Mouse (Mus musculus): ENCODE measurements at regions not wholly inside any gene's neighbourhood (a gene's known extent, or its start where the extent isn't known, plus 50 kb on each side); places are given as distances from the start of the nearest gene placed in this dataset.
"Not testable (repeated sequence)": the region's sequence is repeated elsewhere in the genome, so short reads cannot be mapped to it uniquely, and the experiment has no call there.

DNA sequence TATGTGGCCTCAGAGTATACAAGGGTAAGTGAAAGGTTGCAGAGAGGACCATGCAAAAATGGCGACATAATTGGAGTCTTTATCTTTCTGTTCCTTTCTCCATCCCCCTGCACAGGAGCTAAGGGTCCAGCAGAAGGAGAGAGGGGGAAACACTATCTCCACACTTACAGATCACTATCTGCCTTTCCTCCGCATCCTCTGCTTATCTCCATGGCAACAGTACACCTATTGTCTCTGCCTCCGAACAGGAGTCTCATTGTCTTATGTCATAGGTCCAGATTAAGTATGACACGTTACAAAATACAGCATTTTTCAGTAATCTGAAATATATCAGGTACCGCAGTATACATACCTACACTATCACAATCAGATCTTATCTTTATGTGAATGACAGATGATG, 537.9 kb upstream of the BB014433 start:
- WGBS = 58% methylated on average over 5 of the region's 5 CpGs
- no peak overlapping the region for H3K27ac ChIP-seq (ENCODE audit: poor library complexity, severe bottlenecking)
- no peak for ATAC-seq (ENCODE audit: insufficient number of reproducible peaks, low FRiP score)

GRCm38 (mm10) chr8:15570091-15570490, 524.2 kb upstream of the BB014433 start:
- H3K4me1 ChIP-seq (replicated peaks) = no peaks in the 10 kb centered on the region
- WGBS = 82% methylated on average over 5 of the region's 5 CpGs
- ATAC-seq (ENCODE audit: insufficient number of reproducible peaks, low FRiP score) = no peak
- no peak overlapping the region for H3K4me2 ChIP-seq
- no peaks in the 10 kb centered on the region for H3K27me3 ChIP-seq (replicated peaks)
- H3K9ac ChIP-seq = no peak overlapping the region
- H3K36me3 ChIP-seq = no peaks in the 10 kb centered on the region
- no peaks in the 10 kb centered on the region for H3K9me3 ChIP-seq (replicated peaks)
- H3K4me3 ChIP-seq = no peak overlapping the region
- H3K27ac ChIP-seq (ENCODE audit: poor library complexity, severe bottlenecking) = no peak overlapping the region

More for the DNA sequence above, 537.9 kb upstream of the BB014433 start:
- Histone ChIP-seq H3K9me3 (replicated peaks) (no peaks in the 10 kb centered on the region), H3K36me3 (no peaks in the 10 kb centered on the region), H3K27me3 (replicated peaks) (no peaks in the 10 kb centered on the region), H3K4me1 (replicated peaks) (no peaks in the 10 kb centered on the region), H3K4me3 (no peak overlapping the region), H3K4me2 (no peak overlapping the region), H3K9ac (no peak overlapping the region)

- Histone ChIP-seq H3K27ac (ENCODE audit: poor library complexity, severe bottlenecking) (no peak overlapping the region), H3K9me3 (replicated peaks) (no peaks in the 10 kb centered on the region), H3K4me3 (no peak overlapping the region), H3K9ac (no peak overlapping the region), H3K27me3 (replicated peaks) (no peaks in the 10 kb centered on the region), H3K4me2 (no peak overlapping the region), H3K36me3 (no peaks in the 10 kb centered on the region), H3K4me1 (replicated peaks) (no peaks in the 10 kb centered on the region)
- 80% methylated on average over 2 of the region's 2 CpGs for WGBS
- ATAC-seq (ENCODE audit: insufficient number of reproducible peaks, low FRiP score) = no peak
Observed at GRCm38 (mm10) chr8:15567742-15568141, 521.9 kb upstream of the BB014433 start.

- H3K36me3 ChIP-seq = no peaks in the 10 kb centered on the region
- WGBS = 83% methylated on average over 39 of the region's 39 CpGs
- H3K27ac ChIP-seq (ENCODE audit: poor library complexity, severe bottlenecking) = no peak overlapping the region
- H3K9me3 ChIP-seq (replicated peaks) = no peaks in the 10 kb centered on the region
- no peak overlapping the region for H3K4me2 ChIP-seq
- no peak overlapping the region for H3K4me3 ChIP-seq
- ATAC-seq (ENCODE audit: insufficient number of reproducible peaks, low FRiP score) = no peak
- H3K9ac ChIP-seq = no peak overlapping the region
- H3K4me1 ChIP-seq (replicated peaks) = no peaks in the 10 kb centered on the region
- H3K27me3 ChIP-seq (replicated peaks) = no peaks in the 10 kb centered on the region
Observed at GRCm38 (mm10) chr8:15562310-15563296, 516.7 kb upstream of the BB014433 start.

DNA sequence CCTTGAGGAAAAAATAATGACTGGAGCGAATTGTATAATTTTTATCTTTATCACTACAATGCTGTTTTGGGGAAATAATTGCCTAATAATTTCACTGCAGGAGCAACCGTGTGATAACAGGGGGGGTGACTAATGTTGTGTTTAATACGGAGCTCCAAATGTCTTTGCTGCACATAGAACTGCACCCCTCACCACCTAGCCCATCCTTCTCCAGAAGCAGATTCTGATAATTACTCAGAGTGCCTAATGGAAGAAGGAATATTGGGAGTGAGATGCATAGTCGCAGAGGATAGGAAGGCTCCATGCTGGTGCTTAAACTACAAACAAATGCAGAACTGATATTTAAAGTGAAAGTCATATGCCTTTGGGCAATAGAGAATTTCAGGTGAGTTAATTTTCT, 486.1 kb upstream of the BB014433 start:
- no peaks in the 10 kb centered on the region for H3K4me1 ChIP-seq (replicated peaks)
- no peaks in the 10 kb centered on the region for H3K36me3 ChIP-seq
- no peak overlapping the region for H3K27ac ChIP-seq (ENCODE audit: poor library complexity, severe bottlenecking)
- WGBS = 81% methylated on average over 4 of the region's 4 CpGs
- no peak overlapping the region for H3K4me3 ChIP-seq
- no peaks in the 10 kb centered on the region for H3K9me3 ChIP-seq (replicated peaks)
- H3K27me3 ChIP-seq (replicated peaks) = no peaks in the 10 kb centered on the region
- H3K4me2 ChIP-seq = no peak overlapping the region
- no peak overlapping the region for H3K9ac ChIP-seq
- ATAC-seq (ENCODE audit: insufficient number of reproducible peaks, low FRiP score) = no peak

DNA sequence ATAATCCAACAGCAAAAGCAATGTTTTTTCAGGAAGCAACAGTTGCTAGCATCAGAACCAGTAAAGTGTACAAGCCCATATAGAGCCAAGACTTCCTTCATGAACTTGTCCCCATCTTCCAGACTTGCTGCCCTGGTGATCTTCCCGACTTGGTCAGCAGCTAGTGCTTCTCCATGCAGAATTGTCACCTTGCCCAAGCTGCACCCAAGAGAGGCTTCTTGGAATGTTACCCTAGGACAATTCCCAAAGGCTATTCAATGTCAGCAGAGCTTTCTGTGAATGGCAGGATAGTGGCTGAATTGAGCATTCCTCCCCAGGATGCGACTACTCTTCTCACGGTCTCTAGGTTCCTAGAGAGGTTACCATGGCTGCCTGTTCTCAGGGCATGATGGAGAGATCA, 479.6 kb upstream of the BB014433 start:
- H3K9me3 ChIP-seq (replicated peaks) = no peaks in the 10 kb centered on the region
- H3K27ac ChIP-seq (ENCODE audit: poor library complexity, severe bottlenecking) = no peak overlapping the region
- H3K9ac ChIP-seq = no peak overlapping the region
- no peaks in the 10 kb centered on the region for H3K27me3 ChIP-seq (replicated peaks)
- 85% methylated on average over 3 of the region's 3 CpGs for WGBS
- H3K4me2 ChIP-seq = no peak overlapping the region
- no peaks in the 10 kb centered on the region for H3K36me3 ChIP-seq
- no peak for ATAC-seq (ENCODE audit: insufficient number of reproducible peaks, low FRiP score)
- no peaks in the 10 kb centered on the region for H3K4me1 ChIP-seq (replicated peaks)
- H3K4me3 ChIP-seq = no peak overlapping the region

DNA sequence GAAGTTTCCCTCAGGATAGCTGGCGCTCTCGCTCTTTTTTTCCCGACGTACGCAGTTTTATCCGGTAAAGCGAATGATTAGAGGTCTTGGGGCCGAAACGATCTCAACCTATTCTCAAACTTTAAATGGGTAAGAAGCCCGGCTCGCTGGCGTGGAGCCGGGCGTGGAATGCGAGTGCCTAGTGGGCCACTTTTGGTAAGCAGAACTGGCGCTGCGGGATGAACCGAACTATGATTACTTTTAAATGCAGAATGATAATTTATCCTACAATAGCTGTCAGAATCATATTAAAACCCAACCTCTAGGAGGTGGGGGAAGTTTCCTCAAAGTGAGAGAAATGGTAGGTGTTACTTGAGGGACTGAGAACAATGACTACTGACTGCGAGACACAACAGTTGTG, 474.0 kb upstream of the BB014433 start:
- H3K4me1 ChIP-seq (replicated peaks); H3K4me2 ChIP-seq; H3K4me3 ChIP-seq; H3K27me3 ChIP-seq (replicated peaks); H3K9me3 ChIP-seq (replicated peaks); H3K9ac ChIP-seq; ATAC-seq (ENCODE audit: insufficient number of reproducible peaks, low FRiP score); H3K36me3 ChIP-seq; H3K27ac ChIP-seq (ENCODE audit: poor library complexity, severe bottlenecking): not testable (repeated sequence)
- 64% methylated on average over 19 of the region's 19 CpGs for WGBS

- Histone ChIP-seq H3K27ac (ENCODE audit: poor library complexity, severe bottlenecking) (no peak overlapping the region), H3K9ac (no peak overlapping the region), H3K4me1 (replicated peaks) (no peaks in the 10 kb centered on the region), H3K4me2 (no peak overlapping the region), H3K27me3 (replicated peaks) (no peaks in the 10 kb centered on the region), H3K9me3 (replicated peaks) (no peaks in the 10 kb centered on the region), H3K4me3 (no peak overlapping the region), H3K36me3 (no peaks in the 10 kb centered on the region)
- 83% methylated on average over 4 of the region's 4 CpGs for WGBS
- ATAC-seq (ENCODE audit: insufficient number of reproducible peaks, low FRiP score) = no peak
Observed at GRCm38 (mm10) chr8:15500973-15501372, 455.1 kb upstream of the BB014433 start.

GRCm38 (mm10) chr8:15497566-15497965, 451.7 kb upstream of the BB014433 start:
- WGBS = 70% methylated on average over 5 of the region's 5 CpGs
- Histone ChIP-seq H3K9me3 (replicated peaks) (no peaks in the 10 kb centered on the region), H3K4me2 (no peak overlapping the region), H3K27me3 (replicated peaks) (no peaks in the 10 kb centered on the region), H3K4me3 (no peak overlapping the region), H3K36me3 (no peaks in the 10 kb centered on the region), H3K27ac (ENCODE audit: poor library complexity, severe bottlenecking) (no peak overlapping the region), H3K9ac (no peak overlapping the region), H3K4me1 (replicated peaks) (no peaks in the 10 kb centered on the region)
- ATAC-seq (ENCODE audit: insufficient number of reproducible peaks, low FRiP score) = no peak

- Histone ChIP-seq H3K4me3 (no peak overlapping the region), H3K4me1 (replicated peaks) (no peaks in the 10 kb centered on the region), H3K9me3 (replicated peaks) (no peaks in the 10 kb centered on the region), H3K9ac (no peak overlapping the region), H3K4me2 (no peak overlapping the region), H3K27ac (ENCODE audit: poor library complexity, severe bottlenecking) (no peak overlapping the region), H3K36me3 (no peaks in the 10 kb centered on the region), H3K27me3 (replicated peaks) (no peaks in the 10 kb centered on the region)
- no peak for ATAC-seq (ENCODE audit: insufficient number of reproducible peaks, low FRiP score)
- WGBS = 74% methylated on average over 11 of the region's 11 CpGs
Observed at GRCm38 (mm10) chr8:15496248-15496647, 450.4 kb upstream of the BB014433 start.

GRCm38 (mm10) chr8:15490774-15491173, 444.9 kb upstream of the BB014433 start:
- H3K4me1 ChIP-seq (replicated peaks) = no peaks in the 10 kb centered on the region
- no peaks in the 10 kb centered on the region for H3K36me3 ChIP-seq
- WGBS = 62% methylated on average over 4 of the region's 4 CpGs
- H3K9ac ChIP-seq = no peak overlapping the region
- no peak overlapping the region for H3K27ac ChIP-seq (ENCODE audit: poor library complexity, severe bottlenecking)
- H3K4me2 ChIP-seq = no peak overlapping the region
- no peak for ATAC-seq (ENCODE audit: insufficient number of reproducible peaks, low FRiP score)
- no peak overlapping the region for H3K4me3 ChIP-seq
- no peaks in the 10 kb centered on the region for H3K27me3 ChIP-seq (replicated peaks)
- H3K9me3 ChIP-seq (replicated peaks) = no peaks in the 10 kb centered on the region

DNA sequence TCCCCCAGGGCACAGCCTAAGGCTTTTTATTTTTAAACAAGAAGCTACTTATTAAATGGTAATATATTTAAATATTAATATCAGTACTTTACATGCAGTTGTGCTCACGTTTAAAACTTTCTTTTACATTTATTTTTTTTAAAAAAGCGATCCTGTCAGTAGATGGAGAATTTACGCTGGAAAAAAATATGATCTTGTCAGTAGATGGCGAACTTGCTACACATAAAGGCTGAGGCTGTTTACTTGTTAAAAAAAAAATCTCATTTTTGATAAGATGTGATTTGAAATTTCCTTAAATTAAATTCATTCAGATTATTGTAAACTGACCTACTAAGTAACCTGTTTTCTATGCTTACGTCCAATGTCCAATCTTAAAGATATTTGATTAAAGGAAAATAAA, 441.7 kb upstream of the BB014433 start:
- Histone ChIP-seq H3K4me3 (no peak overlapping the region), H3K4me1 (replicated peaks) (no peaks in the 10 kb centered on the region), H3K27ac (ENCODE audit: poor library complexity, severe bottlenecking) (no peak overlapping the region), H3K4me2 (no peak overlapping the region), H3K9ac (no peak overlapping the region), H3K27me3 (replicated peaks) (no peaks in the 10 kb centered on the region), H3K9me3 (replicated peaks) (no peaks in the 10 kb centered on the region), H3K36me3 (no peaks in the 10 kb centered on the region)
- no peak for ATAC-seq (ENCODE audit: insufficient number of reproducible peaks, low FRiP score)
- WGBS = 58% methylated on average over 5 of the region's 5 CpGs
